Mouse (Mus musculus) liver, embryonic 14.5 days (tissue): ENCODE measurements around the gene Gnaq.

Source experiments
- CTCF ChIP-seq: IDR thresholded peaks from 2 replicates; pipeline ENCODE4 v1.5.1; 2016; ENCODE audit warnings: antibody characterized with exemption, low read depth, control low read depth
- EP300 ChIP-seq: IDR thresholded peaks from 2 replicates; pipeline ENCODE4 v1.6.1; 2016; ENCODE audit warnings: antibody characterized with exemption, low read depth

GRCm38 (mm10) chr19:16322986-16323385, 190.4 kb downstream of the Gnaq start:
- no peak for TF ChIP-seq CTCF
- TF ChIP-seq EP300, result no peak
